Mouse (Mus musculus): ENCODE results near the gene Vwa1.
"Not testable (repeated sequence)": the region's sequence is repeated elsewhere in the genome, so short reads cannot be mapped to it uniquely, and the experiment has no call there.

Vwa1 gene

DNA sequence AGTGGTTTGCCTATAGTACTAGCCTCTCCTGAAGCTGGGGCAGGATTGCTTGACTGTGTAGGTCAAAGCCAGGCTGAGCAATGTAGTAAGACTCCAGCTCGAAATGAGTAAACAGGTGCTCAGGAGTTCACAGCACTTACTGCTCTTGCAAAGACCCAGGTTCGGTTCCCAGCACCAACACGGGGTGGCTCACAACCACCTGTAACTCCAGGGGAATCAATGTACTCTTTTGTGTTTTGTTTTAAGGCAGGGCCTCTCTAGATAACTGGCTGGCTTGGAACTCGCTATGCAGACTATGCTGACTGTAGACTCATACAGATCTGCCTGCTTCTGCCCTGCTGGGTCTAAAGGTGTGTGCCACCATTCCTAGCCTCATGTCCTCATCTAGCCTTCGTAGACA, 31.8 kb downstream of the Vwa1 start:
- no peak for DNase-seq

DNA sequence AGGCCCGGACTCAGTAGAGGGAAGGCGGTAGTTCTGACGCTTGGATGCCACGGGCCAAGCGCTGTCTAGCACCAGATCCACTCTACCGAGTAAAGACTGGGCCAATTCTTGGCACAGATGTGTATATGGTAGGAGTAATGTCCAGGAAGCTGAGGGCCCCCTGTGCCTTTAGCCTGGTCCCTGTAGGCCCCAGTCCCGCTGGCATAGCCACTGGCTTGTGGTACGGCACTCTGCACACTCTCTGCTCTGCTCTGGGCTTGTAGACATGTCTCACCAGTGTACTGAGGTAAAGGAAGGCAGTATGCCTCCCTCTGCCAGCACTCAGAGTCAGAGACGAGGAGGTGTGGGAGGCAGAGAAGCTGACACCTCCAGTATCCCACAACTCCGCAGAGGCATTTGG, 33.8 kb downstream of the Vwa1 start:
- not testable (repeated sequence) for DNase-seq

GRCm38 (mm10) chr4:155739741-155740636, 34.5 kb downstream of the Vwa1 start:
- peak; percentile 27 for DNase-seq

DNA sequence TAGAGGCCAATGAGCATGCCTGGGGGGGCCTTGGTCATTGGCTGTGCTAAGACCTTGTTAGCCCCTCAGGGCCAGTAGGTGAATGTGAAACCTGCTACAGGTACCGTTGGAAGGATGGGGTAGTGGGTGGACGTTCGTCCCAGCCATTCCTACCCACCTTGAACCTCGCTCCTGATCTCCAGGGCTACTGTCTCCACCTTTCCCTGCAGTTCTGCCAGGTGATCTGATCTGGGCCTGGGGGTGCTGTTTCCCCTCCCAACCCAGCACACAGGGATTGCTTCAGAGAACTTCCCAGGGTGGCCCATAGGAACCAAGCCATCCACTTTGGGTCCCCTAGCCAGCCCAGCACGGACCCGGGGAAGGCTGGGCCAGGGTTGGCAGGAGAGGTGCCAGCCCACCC, 35.3 kb downstream of the Vwa1 start:
- DNase-seq: no peak

- DNase-seq: no peak
Observed at GRCm38 (mm10) chr4:155738262-155738661, 36.2 kb downstream of the Vwa1 start.

- DNase-seq: no peak
Observed at GRCm38 (mm10) chr4:155736421-155736820, 38.1 kb downstream of the Vwa1 start.

- DNase-seq: no peak
Observed at GRCm38 (mm10) chr4:155735788-155736187, 38.7 kb downstream of the Vwa1 start.

GRCm38 (mm10) chr4:155734951-155735702, 39.4 kb downstream of the Vwa1 start:
- peak; percentile 31 for DNase-seq

GRCm38 (mm10) chr4:155734350-155734941, 40.1 kb downstream of the Vwa1 start, which contains the start of gene Tmem240:
TSS of gene Tmem240 (plus strand) at chr4:155734800.
- peak; percentile 80 for DNase-seq

DNA sequence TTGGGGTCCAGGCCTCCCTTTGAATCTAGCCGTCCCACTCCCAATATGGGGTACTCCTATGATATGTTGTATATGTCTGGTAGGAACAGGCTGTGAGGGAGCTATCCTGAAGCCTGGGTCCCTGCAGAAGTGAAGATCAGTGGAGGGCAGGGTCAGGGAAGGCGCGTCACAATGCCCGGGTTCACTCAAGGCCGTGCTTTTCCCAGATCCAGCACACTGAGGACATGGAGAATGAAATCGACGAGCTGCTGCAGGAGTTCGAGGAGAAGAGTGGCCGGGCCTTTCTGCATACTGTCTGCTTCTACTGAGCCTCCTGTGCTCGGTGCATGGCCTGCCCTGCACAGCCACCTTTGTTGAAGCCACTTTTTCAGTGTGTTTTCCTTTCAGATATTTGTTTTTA, 41.2 kb downstream of the Vwa1 start:
- no peak for DNase-seq

DNA sequence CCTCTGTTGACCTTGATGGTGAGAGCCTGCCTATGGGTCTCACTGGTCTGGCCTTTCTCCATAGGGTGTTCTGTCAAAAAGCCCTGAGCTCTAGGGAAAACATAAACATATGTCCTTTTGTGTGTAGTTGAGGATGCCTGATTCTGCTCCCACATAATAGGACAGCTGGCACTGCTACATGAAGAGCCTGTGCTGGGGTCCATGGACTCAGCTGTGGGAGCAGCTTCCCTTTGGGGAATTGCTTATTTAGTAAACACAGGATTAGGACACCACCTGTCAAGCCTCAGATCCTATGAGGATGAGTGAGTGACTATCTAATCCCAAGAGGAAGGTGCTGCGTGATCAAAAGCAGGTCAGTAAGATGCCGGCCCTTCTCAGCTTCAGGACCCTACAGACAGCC, 46.5 kb downstream of the Vwa1 start:
- no peak for DNase-seq

GRCm38 (mm10) chr4:155721668-155722083, 52.8 kb downstream of the Vwa1 start:
- DNase-seq: peak; percentile 24

Measured in kidney, adult 11 months (tissue).